17 mouse cellular contexts compared by ENCODE assay signal in genomic region chr4:72193276-72193675, GRCm38 (mm10).
"Had no signal": no experiment of that assay in that cellular context is flagged by ENCODE, and none has a peak within 500 bp of the region (broad histone marks: within the 10 kb centered on the region; RNA-seq: fewer than 3 reads in every experiment).

No protein-coding gene starts in this region.

- H3K4me3 ChIP-seq: limb, embryonic 13.5 days; liver, embryonic 15.5 days; megakaryocyte, embryonic 14.5 days; midbrain, embryonic 13.5 days; myocyte; neural tube, embryonic 12.5 days had no signal

- H3K4me2 ChIP-seq: limb, embryonic 13.5 days; liver, embryonic 15.5 days; lung, embryonic 14.5 days; neural tube, embryonic 12.5 days had no signal

- H3K27ac ChIP-seq: kidney, postnatal 0 days; limb, embryonic 13.5 days; liver, embryonic 15.5 days; midbrain, embryonic 13.5 days; neural tube, embryonic 12.5 days had no signal

- H3K9ac ChIP-seq: limb, embryonic 13.5 days; liver, embryonic 15.5 days; lung, embryonic 14.5 days; midbrain, embryonic 13.5 days; neural tube, embryonic 12.5 days had no signal

- H3K27me3 ChIP-seq: limb, embryonic 13.5 days; liver, embryonic 15.5 days; megakaryocyte, embryonic 14.5 days had no signal

- ATAC-seq: midbrain, embryonic 13.5 days had no signal

- DNase-seq: kidney, adult 9 months; left cerebral cortex, postnatal 4 days; lung, embryonic 14.5 days; lung, postnatal 10 days; lung, postnatal 4 days; retina, postnatal 1 day; right cerebral cortex, postnatal 4 days; spleen, adult 18-20 months; thymus, adult 18-20 months; thymus, postnatal 14 days had no signal

- H3K9me3 ChIP-seq: limb, embryonic 13.5 days; liver, embryonic 15.5 days; megakaryocyte, embryonic 14.5 days; midbrain, embryonic 13.5 days; neural tube, embryonic 12.5 days had no signal
